9 mouse cellular contexts compared by ENCODE assay signal in the genomic region with DNA sequence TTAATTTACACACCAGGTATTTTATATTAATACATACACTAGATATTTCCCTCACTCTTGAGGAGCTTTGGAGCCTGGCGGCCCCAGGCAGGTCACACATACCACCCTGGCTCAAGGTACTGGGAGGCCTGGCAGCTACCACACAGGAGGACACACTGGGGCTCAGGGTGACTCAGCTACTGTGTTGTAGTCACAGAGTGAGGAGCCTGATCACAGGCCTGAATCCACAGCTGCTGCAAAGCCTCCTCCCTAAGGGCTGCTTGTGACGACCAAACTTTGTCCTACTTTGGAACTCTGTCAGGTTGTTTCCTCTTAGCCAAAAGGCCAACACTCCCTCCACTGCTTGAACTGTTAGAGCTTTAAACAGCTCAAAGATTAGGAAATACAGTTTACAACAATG.
A peak's percentile ranks its signal among the peaks of the same experiment; 100 is the strongest.
DNase-seq lines count a peak whose midpoint lies in the region; ATAC-seq and TF ChIP-seq lines count a peak whose summit lies in the region.
"Had no signal": no experiment of that assay in that cellular context is flagged by ENCODE, and none has a peak within 500 bp of the region (broad histone marks: within the 10 kb centered on the region; RNA-seq: fewer than 3 reads in every experiment).

No protein-coding gene starts in this region.

- H3K9ac ChIP-seq in intestine, embryonic 15.5 days = no peak overlapping the region

- no peak for TF ChIP-seq POLR2A in myocyte (IDR thresholded peaks at IDR 0.05; ENCODE audit: insufficient read length, low read depth)

- peak; percentile 18 for DNase-seq in urinary bladder, postnatal 14 days (ENCODE audit: low spot score)
- no peak for DNase-seq in urinary bladder, adult 2 months (ENCODE audit: low spot score)
- DNase-seq in gastrocnemius, postnatal 36 days = peak; percentile 31 to 33
- DNase-seq in spleen, postnatal 36 days (ENCODE audit: low spot score in 2 of 2) = no peak
- no peak for DNase-seq in right cerebral cortex, adult 18-20 months
- DNase-seq in c-Kit-positive CD71-positive TER-119-positive erythroid progenitor cells, embryonic 14.5 days (ENCODE audit: low spot score) = no peak

- intact Hi-C loops in gastrocnemius, postnatal 36 days (cut with DNase I) = no loop called here

- H3K36me3 ChIP-seq in intestine, embryonic 15.5 days = no peaks in the 10 kb centered on the region
- no peaks in the 10 kb centered on the region for H3K36me3 ChIP-seq in myocyte (ENCODE audit: control insufficient read depth, insufficient read depth)

- ATAC-seq in intestine, embryonic 15.5 days = peak; percentile 61

- H3K4me2 ChIP-seq in intestine, embryonic 15.5 days (replicated peaks) = no peak overlapping the region
- H3K4me2 ChIP-seq in myocyte (ENCODE audit: low read depth) = peak overlapping the region; percentile 68

- H3ac ChIP-seq in myocyte (ENCODE audit: control insufficient read depth, insufficient read length) = no peak overlapping the region

- peak overlapping the region; percentile 60; the same call in 1 of the 2 replicates for H3K27ac ChIP-seq in intestine, embryonic 15.5 days
- H3K27ac ChIP-seq: macrophage had no signal

- no peak overlapping the region for H3K4me3 ChIP-seq in intestine, embryonic 15.5 days (replicated peaks)
- no peak overlapping the region for H3K4me3 ChIP-seq in myocyte

- H3K27me3 ChIP-seq in intestine, embryonic 15.5 days (replicated peaks) = no peaks in the 10 kb centered on the region
- no peaks in the 10 kb centered on the region for H3K27me3 ChIP-seq in myocyte (ENCODE audit: control insufficient read depth, insufficient read depth, insufficient read length)

- no peaks in the 10 kb centered on the region for H3K9me3 ChIP-seq in intestine, embryonic 15.5 days

- 41% methylated on average over 2 of the region's 2 CpGs for WGBS in intestine, embryonic 15.5 days

- peaks cover 78% of the 10 kb centered on the region for H3K79me2 ChIP-seq in myocyte (ENCODE audit: control insufficient read depth, insufficient read depth)

- peaks cover 11% of the 10 kb centered on the region for H3K4me1 ChIP-seq in intestine, embryonic 15.5 days (replicated peaks)

TF ChIP-seq in myocyte, 11 proteins besides CTCF, POLR2A, EP300 and RAD21:
- TF ChIP-seq TCF3 (IDR thresholded peaks at IDR 0.05; ENCODE audit: insufficient read length, low read depth) = no peak
- no peak for TF ChIP-seq USF1 (IDR thresholded peaks at IDR 0.05; ENCODE audit: low read depth)
- no peak for TF ChIP-seq CEBPB (IDR thresholded peaks at IDR 0.05; ENCODE audit: insufficient read depth, poor library complexity, severe bottlenecking)
- TF ChIP-seq SRF (IDR thresholded peaks at IDR 0.05; ENCODE audit: control insufficient read depth, insufficient read length, low read depth) = no peak
- peak in 1 of 3 experiments; percentile 80 for TF ChIP-seq MYOG (IDR thresholded peaks at IDR 0.05; ENCODE audit: control insufficient read depth in 1 of 3, insufficient read depth in 1 of 3, insufficient read length in 2 of 3, low read depth in 2 of 3)
- TF ChIP-seq MAX (IDR thresholded peaks at IDR 0.05; ENCODE audit: low read depth) = no peak
- TF ChIP-seq TCF12 (IDR thresholded peaks at IDR 0.05; ENCODE audit: insufficient read depth, poor library complexity, severe bottlenecking) = no peak
- no peak for TF ChIP-seq REST (IDR thresholded peaks at IDR 0.05; ENCODE audit: insufficient read depth, insufficient read length)
- TF ChIP-seq POLR2AphosphoS2 (IDR thresholded peaks at IDR 0.05; ENCODE audit: insufficient read length, low read depth) = peak; percentile 28
- TF ChIP-seq E2F4 (IDR thresholded peaks at IDR 0.05; ENCODE audit: insufficient read depth) = no peak
- peak in 2 of 3 experiments; percentile 48 to 76 for TF ChIP-seq MYOD1 (IDR thresholded peaks at IDR 0.05; ENCODE audit: control insufficient read depth in 1 of 3, insufficient read length in 2 of 3, low read depth in 2 of 3)

Comparison
In these comparisons a context has a peak if more than half of its experiments do, and no peak if none do; other contexts are left out.
1. DNase-seq: peak in urinary bladder, postnatal 14 days (single experiment) and gastrocnemius, postnatal 36 days (2 of 2); none in urinary bladder, adult 2 months (single experiment), spleen, postnatal 36 days (0 of 2), right cerebral cortex, adult 18-20 months (single experiment) and c-Kit-positive CD71-positive TER-119-positive erythroid progenitor cells, embryonic 14.5 days (single experiment).